Mouse (Mus musculus): Measurements from ENCODE around the gene Zfp771.

Gene Zfp771

GRCm38 (mm10) chr7:127213930-127214329 lies 30.1 kb upstream of the Zfp771 start:
- POLR2A ChIA-PET, result interaction anchor here (0.6 to 7.3 kb wide), 28 partner anchors 10 to 711 kb away, joined by 3 to 208 read pairs (median 6); partner anchors contain the start of genes Sept1 (in 3 of the 4), Zfp553 (in 3 of the 4), Zfp771 (in 2 of the 4) and Cd2bp2 (in 1 of the 4)
- CTCF ChIA-PET, result interaction anchor here in 3 of 4 experiments (0.6 to 2.7 kb wide), 11 partner anchors 9 to 250 kb away, joined by 3 to 17 read pairs (median 4); partner anchors contain the start of genes Sept1 (in 1 of the 3), Zfp553 (in 1 of the 3) and Zfp771 (in 1 of the 3)

GRCm38 (mm10) chr7:127214521-127214920 lies 29.6 kb upstream of the Zfp771 start:
- POLR2A ChIA-PET, result interaction anchor here (0.6 to 7.3 kb wide), 28 partner anchors 9 to 462 kb away, joined by 3 to 208 read pairs (median 6); partner anchors contain the start of genes Sept1 (in 3 of the 4), Zfp553 (in 3 of the 4), Cd2bp2 (in 2 of the 4) and Sephs2 (in 1 of the 4)
- CTCF ChIA-PET, result interaction anchor here in 2 of 4 experiments (0.6 to 2.7 kb wide), 11 partner anchors 9 to 250 kb away, joined by 3 to 17 read pairs (median 4); partner anchors contain the start of genes Sept1 (in 1 of the 2) and Zfp553 (in 1 of the 2)

- POLR2A ChIA-PET, result interaction anchor here (0.6 to 7.3 kb wide), 27 partner anchors 8 to 430 kb away, joined by 3 to 208 read pairs (median 4); partner anchors contain the start of genes Sept1 (in 3 of the 4), Zfp553 (in 3 of the 4), Cd2bp2 (in 2 of the 4) and Zfp771 (in 1 of the 4)
- CTCF ChIA-PET, result interaction anchor here (0.6 to 2.7 kb wide), 19 partner anchors 8 to 713 kb away, joined by 3 to 17 read pairs (median 4); partner anchors contain the start of genes Sept1 (in 2 of the 4), Zfp553 (in 2 of the 4) and Zfp771 (in 1 of the 4)
These were observed 28.8 kb upstream of the Zfp771 start for GRCm38 (mm10) chr7:127214981-127215871.

GRCm38 (mm10) chr7:127216307-127216706 lies 27.8 kb upstream of the Zfp771 start:
- ChIA-PET CTCF (interaction anchor here in 1 of 4 experiments (1.0 to 4.0 kb wide), 2 partner anchors 13 to 34 kb away, joined by 4 to 31 read pairs; no protein-coding TSS in a partner anchor), POLR2A (interaction anchor here (0.9 to 10.6 kb wide), 18 partner anchors 9 to 295 kb away, joined by 3 to 274 read pairs (median 12); partner anchors contain the start of genes Sept1 (in 3 of the 4), Zfp553 (in 3 of the 4), Tbc1d10b (in 2 of the 4) and Cd2bp2 (in 1 of the 4))

GRCm38 (mm10) chr7:127217475-127217874 lies 26.6 kb upstream of the Zfp771 start:
- CTCF ChIA-PET, result interaction anchor here in 3 of 4 experiments (0.5 to 4.0 kb wide), 7 partner anchors 10 to 146 kb away, joined by 3 to 31 read pairs (median 4); no protein-coding TSS in a partner anchor
- POLR2A ChIA-PET, result interaction anchor here (0.5 to 10.6 kb wide), 45 partner anchors 7 to 436 kb away, joined by 3 to 274 read pairs (median 5); partner anchors contain the start of genes Sept1 (in 4 of the 4), Zfp553 (in 4 of the 4), Pagr1a (in 2 of the 4) and Pagr1b (in 2 of the 4)

GRCm38 (mm10) chr7:127217901-127218642 lies 26.0 kb upstream of the Zfp771 start:
- ChIA-PET CTCF (interaction anchor here (0.5 to 4.0 kb wide), 12 partner anchors 11 to 146 kb away, joined by 3 to 31 read pairs (median 4); partner anchors contain the start of genes Zfp771 (in 2 of the 4) and Dctpp1 (in 1 of the 4)), POLR2A (interaction anchor here (0.5 to 10.6 kb wide), 54 partner anchors 8 to 1052 kb away, joined by 3 to 274 read pairs (median 4); partner anchors contain the start of genes Sept1 (in 4 of the 4), Zfp553 (in 4 of the 4), Pagr1a (in 2 of the 4) and Pagr1b (in 2 of the 4))

- POLR2A ChIA-PET, result interaction anchor here (0.6 to 10.6 kb wide), 29 partner anchors 8 to 1052 kb away, joined by 3 to 274 read pairs (median 4); partner anchors contain the start of genes Sept1 (in 3 of the 4), Zfp553 (in 3 of the 4), Cd2bp2 (in 1 of the 4) and Tbc1d10b (in 1 of the 4)
- CTCF ChIA-PET, result interaction anchor here in 3 of 4 experiments (0.6 to 4.0 kb wide), 10 partner anchors 10 to 42 kb away, joined by 3 to 31 read pairs (median 4); partner anchors contain the start of genes Zfp771 (in 2 of the 3) and Dctpp1 (in 1 of the 3)
These were observed 25.4 kb upstream of the Zfp771 start for GRCm38 (mm10) chr7:127218670-127219069.

- ChIA-PET CTCF (interaction anchor here in 2 of 4 experiments (1.1 to 4.0 kb wide), 3 partner anchors 8 to 39 kb away, joined by 4 to 31 read pairs (median 4); no protein-coding TSS in a partner anchor), POLR2A (interaction anchor here (0.6 to 10.6 kb wide), 18 partner anchors 9 to 835 kb away, joined by 3 to 274 read pairs (median 4); partner anchors contain the start of genes Sept1 (in 2 of the 4), Zfp553 (in 2 of the 4), Cd2bp2 (in 1 of the 4) and Zfp771 (in 1 of the 4))
These were observed 23.6 kb upstream of the Zfp771 start for GRCm38 (mm10) chr7:127220440-127220839.

GRCm38 (mm10) chr7:127223106-127223505 lies 21.0 kb upstream of the Zfp771 start:
- ChIA-PET CTCF (interaction anchor here in 2 of 4 experiments (0.7 to 3.4 kb wide), 4 partner anchors 8 to 276 kb away, joined by 4 to 17 read pairs (median 8); no protein-coding TSS in a partner anchor), POLR2A (interaction anchor here (0.6 to 10.6 kb wide), 26 partner anchors 8 to 499 kb away, joined by 3 to 274 read pairs (median 6); partner anchors contain the start of genes Sept1 (in 3 of the 4), Zfp553 (in 3 of the 4), Cd2bp2 (in 2 of the 4) and Mvp (in 1 of the 4))

GRCm38 (mm10) chr7:127223515-127224478 lies 20.3 kb upstream of the Zfp771 start:
- POLR2A ChIA-PET, result interaction anchor here (0.6 to 10.6 kb wide), 33 partner anchors 9 to 545 kb away, joined by 3 to 274 read pairs (median 4); partner anchors contain the start of genes Sept1 (in 3 of the 4), Zfp553 (in 3 of the 4), Cd2bp2 (in 2 of the 4) and Zfp771 (in 2 of the 4)
- CTCF ChIA-PET, result interaction anchor here in 3 of 4 experiments (0.6 to 3.4 kb wide), 6 partner anchors 9 to 275 kb away, joined by 3 to 17 read pairs (median 5); no protein-coding TSS in a partner anchor

- CTCF ChIA-PET, result interaction anchor here in 2 of 4 experiments (0.6 to 3.4 kb wide), 3 partner anchors 10 to 37 kb away, joined by 3 to 17 read pairs (median 3); no protein-coding TSS in a partner anchor
- POLR2A ChIA-PET, result interaction anchor here (0.6 to 10.6 kb wide), 23 partner anchors 8 to 546 kb away, joined by 3 to 274 read pairs (median 6); partner anchors contain the start of genes Sept1 (in 3 of the 4), Zfp553 (in 3 of the 4), Zfp771 (in 2 of the 4) and Cd2bp2 (in 1 of the 4)
These were observed 19.5 kb upstream of the Zfp771 start for GRCm38 (mm10) chr7:127224616-127225015.

- CTCF ChIA-PET, result interaction anchor here in 2 of 4 experiments (0.6 to 3.4 kb wide), 4 partner anchors 10 to 529 kb away, joined by 3 to 17 read pairs (median 4); no protein-coding TSS in a partner anchor
- POLR2A ChIA-PET, result interaction anchor here (0.9 to 14.7 kb wide), 29 partner anchors 4 to 426 kb away, joined by 3 to 274 read pairs (median 5); partner anchors contain the start of genes Zfp771 (in 3 of the 4), Sept1 (in 2 of the 4), Zfp553 (in 2 of the 4) and Cd2bp2 (in 1 of the 4)
These were observed 18.7 kb upstream of the Zfp771 start for GRCm38 (mm10) chr7:127225147-127225995.

GRCm38 (mm10) chr7:127228615-127229303 lies 15.3 kb upstream of the Zfp771 start:
- ChIA-PET POLR2A (interaction anchor here (0.6 to 14.7 kb wide), 27 partner anchors 7 to 45 kb away, joined by 3 to 274 read pairs (median 6); partner anchors contain the start of genes Zfp771 (in 3 of the 4), Cd2bp2 (in 1 of the 4), Dctpp1 (in 1 of the 4) and Sephs2 (in 1 of the 4)), CTCF (interaction anchor here (0.5 to 3.4 kb wide), 16 partner anchors 8 to 428 kb away, joined by 3 to 31 read pairs (median 4); partner anchors contain the start of gene Dctpp1 (in 1 of the 4))

Data from embryonic stem cell, embryonic (primary cell).